Mouse (Mus musculus): ENCODE measurements around the gene Gpr6. TPM values are rescaled to one million over a fixed set of nuclear protein-coding genes. Genes with fewer than 3 reads are reported as not detected.

Gpr6 gene
- polyA plus RNA-seq, 1 experiment, result not detected

GRCm38 (mm10) chr10:41041478-41041877 is 30.6 kb downstream of the Gpr6 start:
- TF ChIP-seq FLI1 (IDR thresholded peaks at IDR 0.05; ENCODE audit: low read length), result no peak
- TF ChIP-seq GATA1 (IDR thresholded peaks at IDR 0.05; ENCODE audit: borderline replicate concordance, low read length), result no peak
- Histone ChIP-seq H3K4me3 (replicated peaks) (no peak overlapping the region), H3K9me3 (no peaks in the 10 kb centered on the region), H3K4me1 (no peaks in the 10 kb centered on the region), H3K36me3 (replicated peaks; ENCODE audit: low read length) (no peaks in the 10 kb centered on the region), H3K27me3 (replicated peaks) (no peaks in the 10 kb centered on the region)

DNA sequence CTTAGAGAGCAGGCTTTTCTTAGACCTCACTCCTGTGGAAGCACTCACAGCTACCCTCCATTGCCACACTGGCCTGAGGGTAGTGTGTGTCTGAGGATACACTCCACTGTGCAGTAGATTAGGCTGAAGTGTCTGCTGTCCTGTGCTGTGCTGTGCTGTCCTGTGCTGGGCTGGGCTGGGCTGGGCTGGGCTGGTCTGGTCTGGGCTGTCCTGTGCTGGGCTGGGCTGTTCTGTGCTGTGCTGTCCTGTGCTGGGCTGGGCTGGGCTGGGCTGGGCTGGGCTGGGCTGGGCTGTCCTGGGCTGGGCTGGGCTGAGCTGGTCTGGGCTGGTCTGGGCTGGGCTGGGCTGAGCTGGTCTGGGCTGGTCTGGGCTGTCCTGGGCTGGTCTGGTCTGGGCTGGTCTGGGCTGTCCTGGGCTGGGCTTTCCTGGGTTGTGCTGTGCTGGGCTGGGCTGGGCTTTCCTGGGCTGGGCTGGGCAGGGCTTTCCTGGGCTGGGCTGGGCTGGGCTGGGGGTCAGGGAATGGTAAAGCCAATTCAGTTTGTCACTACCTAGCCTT is 31.5 kb downstream of the Gpr6 start:
- H3K4me3 ChIP-seq (replicated peaks), result no peak overlapping the region
- no peaks in the 10 kb centered on the region for H3K9me3 ChIP-seq
- H3K27me3 ChIP-seq (replicated peaks), result no peaks in the 10 kb centered on the region
- TF ChIP-seq GATA1 (IDR thresholded peaks at IDR 0.05; ENCODE audit: borderline replicate concordance, low read length) (no peak), FLI1 (IDR thresholded peaks at IDR 0.05; ENCODE audit: low read length) (no peak)
- H3K4me1 ChIP-seq, result no peaks in the 10 kb centered on the region
- H3K36me3 ChIP-seq (replicated peaks; ENCODE audit: low read length), result no peaks in the 10 kb centered on the region

DNA sequence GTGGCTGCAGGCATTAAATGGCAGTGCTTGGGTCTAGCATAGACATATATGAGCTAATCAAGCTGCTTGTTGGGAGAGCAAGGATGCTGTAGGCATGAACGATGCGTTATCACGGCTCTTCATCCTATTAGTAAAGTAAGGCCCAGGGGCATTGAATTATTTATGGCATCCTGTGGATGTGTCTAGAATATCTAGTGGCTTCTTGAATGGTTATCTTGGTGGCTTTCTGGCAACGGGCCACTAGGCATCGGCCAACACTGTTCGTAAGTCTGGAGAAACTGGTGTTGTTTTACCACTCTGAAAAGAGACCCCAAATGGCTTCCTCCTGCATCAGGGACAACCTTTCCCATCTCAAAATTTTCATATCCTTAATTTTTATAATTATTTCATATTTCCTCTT is 33.6 kb downstream of the Gpr6 start:
- Histone ChIP-seq H3K4me3 (replicated peaks) (no peak overlapping the region), H3K9me3 (no peaks in the 10 kb centered on the region)
- no peak for TF ChIP-seq GATA1 (IDR thresholded peaks at IDR 0.05; ENCODE audit: borderline replicate concordance, low read length)
- TF ChIP-seq FLI1 (IDR thresholded peaks at IDR 0.05; ENCODE audit: low read length), result no peak

GRCm38 (mm10) chr10:41037722-41038121 is 34.4 kb downstream of the Gpr6 start:
- Histone ChIP-seq H3K36me3 (replicated peaks; ENCODE audit: low read length) (no peaks in the 10 kb centered on the region), H3K4me1 (no peaks in the 10 kb centered on the region), H3K27me3 (replicated peaks) (no peaks in the 10 kb centered on the region), H3K4me3 (replicated peaks) (no peak overlapping the region), H3K9me3 (no peaks in the 10 kb centered on the region)
- no peak for TF ChIP-seq FLI1 (IDR thresholded peaks at IDR 0.05; ENCODE audit: low read length)
- TF ChIP-seq GATA1 (IDR thresholded peaks at IDR 0.05; ENCODE audit: borderline replicate concordance, low read length), result no peak

More for the DNA sequence above, 33.6 kb downstream of the Gpr6 start:
- no peaks in the 10 kb centered on the region for H3K27me3 ChIP-seq (replicated peaks)
- no peaks in the 10 kb centered on the region for H3K4me1 ChIP-seq
- H3K36me3 ChIP-seq (replicated peaks; ENCODE audit: low read length), result no peaks in the 10 kb centered on the region

GRCm38 (mm10) chr10:41032811-41033210 is 39.3 kb downstream of the Gpr6 start:
- Histone ChIP-seq H3K36me3 (replicated peaks; ENCODE audit: low read length) (no peaks in the 10 kb centered on the region), H3K9me3 (no peaks in the 10 kb centered on the region), H3K27me3 (replicated peaks) (no peaks in the 10 kb centered on the region), H3K4me3 (replicated peaks) (peak overlapping the region; percentile 31), H3K4me1 (no peaks in the 10 kb centered on the region)
- no peak for TF ChIP-seq FLI1 (IDR thresholded peaks at IDR 0.05; ENCODE audit: low read length)
- TF ChIP-seq GATA1 (IDR thresholded peaks at IDR 0.05; ENCODE audit: borderline replicate concordance, low read length), result no peak

DNA sequence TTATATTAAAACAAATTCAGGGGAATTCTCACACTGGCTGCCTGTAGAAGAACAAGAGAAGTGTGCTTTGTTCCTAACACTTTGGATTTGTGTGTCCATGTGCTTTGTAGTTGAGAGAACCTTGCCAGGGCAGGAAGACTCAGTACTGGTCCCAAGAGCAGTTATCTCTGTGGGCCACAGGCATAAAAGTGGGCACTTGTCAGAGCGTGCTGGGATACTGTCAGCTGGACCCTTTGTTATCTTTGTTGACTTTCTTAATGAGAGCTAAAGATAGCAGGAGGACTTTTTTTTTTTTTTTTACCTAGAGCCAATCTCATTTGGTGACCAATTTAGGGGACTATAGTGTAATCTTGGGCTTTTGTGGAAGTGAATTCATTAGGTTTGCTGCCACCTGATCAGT is 47.2 kb downstream of the Gpr6 start:
- Histone ChIP-seq H3K27me3 (replicated peaks) (peaks cover 2% of the 10 kb centered on the region), H3K9me3 (no peaks in the 10 kb centered on the region), H3K4me3 (replicated peaks) (no peak overlapping the region), H3K4me1 (no peaks in the 10 kb centered on the region), H3K36me3 (replicated peaks; ENCODE audit: low read length) (no peaks in the 10 kb centered on the region)
- no peak for TF ChIP-seq FLI1 (IDR thresholded peaks at IDR 0.05; ENCODE audit: low read length)
- no peak for TF ChIP-seq GATA1 (IDR thresholded peaks at IDR 0.05; ENCODE audit: borderline replicate concordance, low read length)

DNA sequence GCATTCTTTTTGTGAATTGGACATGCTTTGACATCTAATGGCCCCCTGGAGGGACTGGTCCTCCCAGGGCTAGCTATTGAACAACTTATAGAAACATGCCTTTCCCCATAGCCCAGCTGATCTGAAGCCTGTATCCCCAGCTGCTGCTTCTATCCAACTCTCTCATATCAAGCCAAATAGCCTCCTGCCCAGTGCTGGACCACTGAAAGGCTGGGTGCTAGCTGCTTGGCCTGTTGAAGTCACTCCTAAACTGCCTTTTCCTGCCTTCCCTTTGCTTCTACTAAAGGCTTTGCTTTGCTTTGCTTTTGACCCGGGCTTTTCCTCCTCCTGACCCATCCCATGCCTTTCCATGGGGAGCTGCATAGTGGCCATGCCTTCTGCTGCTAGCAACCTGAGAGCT is 47.7 kb downstream of the Gpr6 start:
- Histone ChIP-seq H3K4me3 (replicated peaks) (no peak overlapping the region), H3K4me1 (no peaks in the 10 kb centered on the region), H3K27me3 (replicated peaks) (peaks cover 2% of the 10 kb centered on the region), H3K9me3 (no peaks in the 10 kb centered on the region), H3K36me3 (replicated peaks; ENCODE audit: low read length) (no peaks in the 10 kb centered on the region)
- TF ChIP-seq GATA1 (IDR thresholded peaks at IDR 0.05; ENCODE audit: borderline replicate concordance, low read length) (no peak), FLI1 (IDR thresholded peaks at IDR 0.05; ENCODE audit: low read length) (no peak)

DNA sequence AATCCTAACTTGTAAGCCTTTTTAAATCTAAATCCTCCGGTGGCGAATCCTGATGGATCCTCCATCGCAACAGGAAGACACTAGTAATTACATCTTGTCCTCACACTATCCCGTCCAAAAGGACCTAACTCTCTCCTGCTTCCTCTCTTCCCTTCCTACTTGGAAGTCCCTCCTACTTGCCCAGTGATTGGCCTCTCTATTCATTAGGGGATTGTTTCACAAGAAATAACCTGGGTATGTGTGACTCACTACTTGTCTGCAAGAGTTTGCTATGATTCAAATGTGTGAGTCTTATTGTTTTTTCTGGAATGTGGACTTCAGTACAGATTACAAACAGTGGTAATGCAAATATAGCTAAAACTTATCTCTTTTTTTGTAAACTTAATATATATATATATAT is 49.9 kb downstream of the Gpr6 start:
- no peak for TF ChIP-seq FLI1 (IDR thresholded peaks at IDR 0.05; ENCODE audit: low read length)
- no peak for TF ChIP-seq GATA1 (IDR thresholded peaks at IDR 0.05; ENCODE audit: borderline replicate concordance, low read length)
- no peak overlapping the region for H3K4me3 ChIP-seq (replicated peaks)
- H3K36me3 ChIP-seq (replicated peaks; ENCODE audit: low read length), result no peaks in the 10 kb centered on the region
- H3K9me3 ChIP-seq, result no peaks in the 10 kb centered on the region
- no peaks in the 10 kb centered on the region for H3K4me1 ChIP-seq
- H3K27me3 ChIP-seq (replicated peaks), result peaks cover 2% of the 10 kb centered on the region

Other genes with a start within 250 kb of the Gpr6 start
- gene Cdc40, start 189.0 kb downstream of the Gpr6 start, polyA plus RNA-seq (2012; ENCODE audit: insufficient read depth, low replicate concordance), result 0.47 and 3.7 TPM in 2 replicates
- 1.5 TPM in 1 of 2 replicates, not detected in the other for gene Wasf1, start 188.8 kb downstream of the Gpr6 start, polyA plus RNA-seq (2012; ENCODE audit: insufficient read depth, low replicate concordance)
- gene Fig4, start 231.0 kb upstream of the Gpr6 start, polyA plus RNA-seq (2012; ENCODE audit: insufficient read depth, low replicate concordance), result 1.5 TPM in 1 of 2 replicates, not detected in the other
- not detected in 2 replicates for gene Ak9, start 231.7 kb upstream of the Gpr6 start, polyA plus RNA-seq (2012; ENCODE audit: insufficient read depth, low replicate concordance)

Measured in megakaryocyte, embryonic 14.5 days (primary cell).